Mouse (Mus musculus) CH12.LX (cell line): ENCODE data around the gene Vsig10l. TPM values are rescaled to one million over a fixed set of nuclear protein-coding genes. Genes with fewer than 3 reads are reported as not detected.
A peak's percentile ranks its signal among the peaks of the same experiment; 100 is the strongest.

Experiments
- DNase-seq: peaks from one replicate; pipeline ENCODE4 v3.0.0-alpha.2; 2013; ENCODE audit errors: extremely low read depth
- H3K27ac ChIP-seq: 2 replicates; pipeline ENCODE4 v1.5.1; 2012; ENCODE audit warnings: low read depth, mild to moderate bottlenecking, control low read depth, moderate library complexity; ENCODE audit not compliant: insufficient read depth
- H3K27me3 ChIP-seq: replicated peaks from 2 replicates; pipeline ENCODE3; 2012; ENCODE audit warnings: inconsistent platforms
- H3K36me3 ChIP-seq, 2 experiments: replicated peaks in 1 of 2; 2 replicates each; pipeline versions ENCODE3 to v1.6.1; 2012; ENCODE audit warnings: inconsistent platforms in 1 of 2, low read length in 1 of 2, mild to moderate bottlenecking in 1 of 2, mixed read lengths in 1 of 2, moderate library complexity in 1 of 2; ENCODE audit not compliant: control insufficient read depth in 1 of 2, insufficient read depth in 1 of 2
- H3K4me1 ChIP-seq, 2 experiments: 2 replicates each; pipeline ENCODE4 v1.6.1; 2012; ENCODE audit warnings: inconsistent platforms in 1 of 2, moderate library complexity in 1 of 2; ENCODE audit not compliant: insufficient read depth in 2 of 2, control insufficient read depth in 1 of 2
- H3K4me2 ChIP-seq: 2 replicates; pipeline ENCODE4 v1.6.1; 2012; ENCODE audit warnings: low read depth, mild to moderate bottlenecking, control low read depth; ENCODE audit not compliant: poor library complexity, insufficient read depth, severe bottlenecking
- H3K4me3 ChIP-seq, 3 experiments: fragments of 150-350 bp in 1 of 3; sonication (generic) in 1 of 3; replicated peaks in 1 of 3; 2 replicates each; pipeline versions ENCODE3 to v1.5.1; 2011 to 2012; ENCODE audit warnings: low read depth in 2 of 3, low read length in 2 of 3, mild to moderate bottlenecking in 2 of 3, moderate library complexity in 2 of 3, control low read depth in 1 of 3, improper control_type of control experiment in 1 of 3, inconsistent platforms in 1 of 3, mixed read lengths in 1 of 3; ENCODE audit not compliant: poor library complexity in 1 of 3
- H3K79me2 ChIP-seq: replicated peaks from 2 replicates; pipeline ENCODE4 v1.6.1; 2012; ENCODE audit warnings: mild to moderate bottlenecking, moderate library complexity; ENCODE audit not compliant: control insufficient read depth, poor library complexity, insufficient read depth, severe bottlenecking; ENCODE audit errors: extremely low read depth
- H3K9ac ChIP-seq: 2 replicates; pipeline ENCODE4 v1.6.1; 2012; ENCODE audit warnings: low read depth, mild to moderate bottlenecking, control low read depth, moderate library complexity; ENCODE audit not compliant: insufficient read depth
- H3K9me3 ChIP-seq: replicated peaks from 2 replicates; pipeline ENCODE3; 2012; ENCODE audit warnings: low read length, inconsistent platforms, mixed read lengths
- CTCF ChIP-seq, 2 experiments: IDR thresholded peaks in 1 of 2; conservative IDR thresholded peaks in 1 of 2; 2 replicates each; pipeline ENCODE4 v1.5.1; 2011 to 2012; ENCODE audit warnings: low read depth in 2 of 2, low read length in 2 of 2, improper control_type of control experiment in 1 of 2, inconsistent platforms in 1 of 2, mild to moderate bottlenecking in 1 of 2, moderate library complexity in 1 of 2
- ELF1 ChIP-seq: IDR thresholded peaks from 2 replicates; pipeline ENCODE4 v1.6.1; 2014; ENCODE audit warnings: low read depth, mild to moderate bottlenecking, inconsistent platforms, low read length, improper control_type of control experiment
- ETS1 ChIP-seq: conservative IDR thresholded peaks from 2 replicates; pipeline ENCODE4 v1.6.1; 2012; ENCODE audit warnings: low read depth, mild to moderate bottlenecking, inconsistent platforms, low read length, improper control_type of control experiment, moderate library complexity
- IRF4 ChIP-seq: IDR thresholded peaks from 2 replicates; pipeline ENCODE4 v1.6.1; 2014; ENCODE audit warnings: low read depth, mild to moderate bottlenecking, inconsistent platforms, low read length, improper control_type of control experiment
- MAX ChIP-seq: IDR thresholded peaks from 2 replicates; pipeline ENCODE4 v1.6.1; 2011; ENCODE audit warnings: low read length, improper control_type of control experiment
- MAZ ChIP-seq: IDR thresholded peaks from 2 replicates; pipeline ENCODE4 v1.6.1; 2012; ENCODE audit warnings: low read depth, mild to moderate bottlenecking, inconsistent platforms, low read length, improper control_type of control experiment, moderate library complexity
- MEF2A ChIP-seq: IDR thresholded peaks from 2 replicates; pipeline ENCODE4 v1.6.1; 2014; ENCODE audit warnings: low read depth, mild to moderate bottlenecking, inconsistent platforms, low read length, improper control_type of control experiment, borderline replicate concordance
- MYC ChIP-seq: IDR thresholded peaks from 2 replicates; pipeline ENCODE4 v1.6.1; 2011; ENCODE audit warnings: low read depth, mild to moderate bottlenecking, improper control_type of control experiment, low read length
- NELFE ChIP-seq: IDR thresholded peaks from 2 replicates; pipeline ENCODE4 v1.6.1; 2011; ENCODE audit warnings: low read depth, low read length, improper control_type of control experiment
- POLR2A ChIP-seq: IDR thresholded peaks from 2 replicates; pipeline ENCODE4 v1.6.1; 2011; ENCODE audit warnings: low read depth, mild to moderate bottlenecking, improper control_type of control experiment, low read length
- POLR2AphosphoS2 ChIP-seq: IDR thresholded peaks from 2 replicates; pipeline ENCODE4 v1.6.1; 2011; ENCODE audit warnings: low read depth, low read length, improper control_type of control experiment
- RCOR1 ChIP-seq: conservative IDR thresholded peaks from 2 replicates; pipeline ENCODE4 v1.6.1; 2012; ENCODE audit warnings: low read depth, mild to moderate bottlenecking, inconsistent platforms, low read length, improper control_type of control experiment
- TBP ChIP-seq: conservative IDR thresholded peaks from 2 replicates; pipeline ENCODE4 v1.6.1; 2011; ENCODE audit warnings: low read depth, low read length, improper control_type of control experiment
- UBTF ChIP-seq: IDR thresholded peaks from 2 replicates; pipeline ENCODE4 v1.6.1; 2012; ENCODE audit warnings: low read depth, mild to moderate bottlenecking, inconsistent platforms, low read length, improper control_type of control experiment, moderate library complexity
- ZNF384 ChIP-seq: IDR thresholded peaks from 2 replicates; pipeline ENCODE4 v1.6.1; 2012; ENCODE audit warnings: low read depth, low read length, improper control_type of control experiment, inconsistent platforms
- dilution Hi-C: fragments of 300-500 bp; cut with MboI; formaldehyde crosslinking; loops from 2 replicates; pipeline ENCODE4 v1.14.3; 2020; ENCODE audit warnings: low sequenced_read_pairs; ENCODE audit not compliant: extremely low pct_unique_long_range_greater_than_20kb, extremely low pct_ligation_motif_present
- in situ Hi-C: fragments of 300-500 bp; cut with MboI; formaldehyde crosslinking; loops from 3 replicates; pipeline ENCODE4 v1.14.3; 2019; ENCODE audit warnings: low sequenced_read_pairs, low pct_ligation_motif_present, low pct_unique_long_range_greater_than_20kb, mixed read lengths
- polyA plus RNA-seq: library from polyadenylated mRNA; unstranded; fragments of >175 nt; gene quantifications from 2 replicates; pipeline ENCODE4 v1.2.1, GENCODE M21; 2012; ENCODE audit warnings: low read depth; ENCODE audit not compliant: insufficient read length
- total RNA-seq, 2 experiments: library from RNA; depleted of rRNA; stranded (reverse); fragments of 300-350 nt in 1 of 2; fragments of >200 nt in 1 of 2; gene quantifications; 2 replicates each; pipeline ENCODE4 v1.2.3; 2012 to 2014

Gene Vsig10l
- total and polyA plus RNA-seq, 3 experiments, result 0.12 to 0.99 (median 0.17) TPM

DNA sequence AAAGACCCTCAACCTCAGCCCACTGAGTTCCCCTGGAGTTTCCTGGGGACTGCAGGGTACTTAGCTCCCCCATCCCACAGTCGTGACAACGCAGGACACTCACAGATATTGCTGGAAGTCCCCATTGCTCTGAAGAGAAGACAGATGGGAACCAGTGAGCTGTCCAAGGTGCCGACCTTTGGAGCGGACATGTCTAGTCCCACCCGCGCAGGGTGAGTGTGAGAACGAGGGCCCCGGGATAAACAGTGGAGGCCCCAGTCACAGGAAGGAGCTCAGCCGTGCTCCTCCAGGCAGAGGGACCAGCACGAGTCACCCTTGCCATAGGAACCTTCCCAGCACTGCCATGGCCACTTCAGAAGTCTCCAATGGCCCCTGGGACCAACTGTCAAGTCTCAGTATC, 20.3 kb downstream of the Vsig10l start:
- DNase-seq, result no peak
- Histone ChIP-seq H3K4me3 (no peak overlapping the region), H3K27ac (no peak overlapping the region), H3K79me2 (no peaks in the 10 kb centered on the region), H3K4me2 (no peak overlapping the region), H3K4me1 (peaks cover 13 to 23% of the 10 kb centered on the region in 2 experiments), H3K36me3 (no peaks in the 10 kb centered on the region), H3K9me3 (no peaks in the 10 kb centered on the region), H3K9ac (no peak overlapping the region), H3K27me3 (peaks cover 52% of the 10 kb centered on the region)
- in situ Hi-C loops (loop anchor here (25.0 kb wide), 1 partner anchor 304 kb away; the partner anchor contains the start of genes Klk10, Klk8 and Klk9), dilution Hi-C loops (no loop called here)
- no peak for TF ChIP-seq ETS1
- TF ChIP-seq RCOR1, result no peak
- no peak for TF ChIP-seq UBTF
- TF ChIP-seq ZNF384, result no peak
- no peak for TF ChIP-seq MYC
- no peak for TF ChIP-seq ELF1
- TF ChIP-seq MEF2A, result no peak
- TF ChIP-seq MAX, result no peak

DNA sequence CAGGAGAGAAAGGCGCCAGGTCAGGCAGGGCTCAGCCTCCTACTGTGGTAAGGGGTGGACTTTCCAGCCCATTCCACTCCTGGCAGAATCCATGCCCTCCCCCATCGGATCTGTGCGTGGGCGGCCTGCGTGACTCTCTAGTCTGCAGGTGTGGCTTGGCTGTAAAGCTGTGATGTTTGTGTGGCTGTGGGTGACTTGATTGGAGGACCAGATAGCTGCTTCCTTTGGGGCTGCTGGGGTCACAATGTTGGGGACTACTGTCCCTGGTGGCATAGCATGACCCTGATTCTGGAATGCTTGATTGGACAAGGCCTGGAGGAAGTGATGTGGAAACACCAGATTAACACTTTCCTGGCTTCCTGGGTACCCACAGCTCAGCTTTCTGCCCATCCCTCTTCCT, 25.7 kb downstream of the Vsig10l start:
- dilution Hi-C loops (no loop called here), in situ Hi-C loops (loop anchor here (25.0 kb wide), 1 partner anchor 299 kb away; the partner anchor contains the start of genes Klk10, Klk8 and Klk9)
- no peak for TF ChIP-seq RCOR1
- no peak for TF ChIP-seq MEF2A
- TF ChIP-seq POLR2AphosphoS2, result no peak
- Histone ChIP-seq H3K36me3 (no peaks in the 10 kb centered on the region), H3K27me3 (peaks cover 74% of the 10 kb centered on the region), H3K4me2 (no peak overlapping the region), H3K9ac (no peak overlapping the region), H3K4me3 (no peak overlapping the region), H3K27ac (no peak overlapping the region), H3K79me2 (no peaks in the 10 kb centered on the region), H3K4me1 (peaks cover 0 to 9% of the 10 kb centered on the region in 2 experiments; a peak in 1 of 4 replicates), H3K9me3 (peaks cover 2% of the 10 kb centered on the region)
- no peak for DNase-seq

DNA sequence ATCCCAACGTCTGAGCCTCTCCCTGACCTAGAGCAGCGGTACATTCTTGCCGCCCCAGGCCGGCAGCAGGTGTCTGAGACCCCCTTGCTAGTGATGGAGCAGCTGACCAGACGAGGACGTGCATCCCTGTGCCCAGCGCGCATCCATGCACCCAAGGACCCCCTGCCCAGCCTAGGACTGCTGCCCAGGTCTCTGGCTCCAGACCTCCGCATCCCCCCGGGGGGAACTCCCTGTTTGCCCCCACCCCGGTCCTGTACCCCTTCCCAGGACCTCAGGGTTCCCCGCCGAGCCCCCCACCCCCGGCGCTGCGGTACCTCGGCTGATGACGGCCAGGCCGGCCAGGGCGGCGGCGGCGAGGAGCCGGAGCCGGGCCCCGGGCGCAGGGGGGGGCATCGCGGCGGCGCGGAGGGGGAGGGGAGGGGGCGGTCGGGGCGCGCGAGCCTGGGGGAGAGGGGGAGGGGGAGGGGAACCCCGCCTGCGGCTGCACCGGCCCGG, 26.7 kb downstream of the Vsig10l start, which contains the start of gene Iglon5:
TSS of gene Iglon5 (minus strand) at position 445 of the 495 bp plus-strand sequence.
- H3K36me3 ChIP-seq, result no peaks in the 10 kb centered on the region
- dilution Hi-C loops, result no loop called here
- TF ChIP-seq MAZ (no peak), ELF1 (no peak), IRF4 (no peak), ZNF384 (no peak), NELFE (no peak), CTCF (conservative IDR thresholded peaks at IDR 0.05 in 1 of 2, IDR thresholded peaks at IDR 0.05 in 1 of 2; ENCODE audit: low read depth in 2 of 2, low read length in 2 of 2) (no peak), MAX (no peak), RCOR1 (no peak), TBP (no peak), POLR2A (no peak)
- TF ChIP-seq, all 38 proteins: peak for 0
- in situ Hi-C loops, result loop anchor here (25.0 kb wide), 1 partner anchor 298 kb away; the partner anchor contains the start of genes Klk10, Klk8 and Klk9
- peak within 1 kb of the TSS; percentile 51 for H3K4me2 ChIP-seq
- H3K79me2 ChIP-seq, result no peaks in the 10 kb centered on the region
- H3K4me1 ChIP-seq, result peaks cover 0 to 9% of the 10 kb centered on the region in 2 experiments; a peak in 1 of 4 replicates
- H3K27me3 ChIP-seq, result peaks cover 78% of the 10 kb centered on the region
- no peak for DNase-seq
- H3K9ac ChIP-seq, result no peak within 1 kb of the TSS
- H3K9me3 ChIP-seq, result peaks cover 2% of the 10 kb centered on the region
- H3K4me3 ChIP-seq, result no peak within 1 kb of the TSS
- no peak within 1 kb of the TSS for H3K27ac ChIP-seq
